Mouse (Mus musculus) lung, postnatal 0 days (tissue): ENCODE results near the gene Urah.

Experiments used
- CTCF ChIP-seq: IDR thresholded peaks from 2 replicates; pipeline ENCODE4 v1.5.1; 2016; ENCODE audit warnings: antibody characterized with exemption, mild to moderate bottlenecking
- EP300 ChIP-seq: IDR thresholded peaks from 2 replicates; pipeline ENCODE4 v1.6.1; 2016; ENCODE audit warnings: antibody characterized with exemption, mild to moderate bottlenecking, control low read depth

- TF ChIP-seq CTCF (no peak), EP300 (no peak)
These were observed 11.9 kb downstream of the Urah start for GRCm38 (mm10) chr7:140846676-140847075.
